Mouse (Mus musculus) neural tube, embryonic 10.5 days (tissue): ENCODE results near the gene Crispld2.

Experiments
- DNase-seq: peaks from one replicate; pipeline ENCODE4 v3.0.0-alpha.2; 2017; ENCODE audit warnings: low spot score; ENCODE audit errors: extremely low spot score

Gene Crispld2

DNA sequence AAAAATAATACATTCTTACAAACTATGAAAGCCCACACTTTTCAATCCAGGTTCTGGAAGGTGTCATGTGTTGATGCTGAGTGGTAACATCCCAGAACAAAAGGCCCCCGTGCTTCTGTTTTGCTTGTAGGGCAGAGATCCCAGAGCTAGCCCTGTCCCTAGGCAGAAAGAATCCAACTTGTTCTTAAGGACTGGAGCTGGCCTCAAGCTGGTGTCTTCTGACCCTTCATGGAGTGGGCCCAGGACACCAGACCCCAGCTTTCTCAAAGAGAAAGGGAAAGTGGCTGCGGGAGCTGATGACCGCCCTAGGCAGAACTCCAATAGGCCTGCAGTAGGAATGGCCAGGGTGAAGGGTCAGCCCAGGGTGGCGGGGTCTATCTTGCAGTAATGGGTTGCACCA lies 5.0 kb downstream of the Crispld2 start:
- DNase-seq = no peak

GRCm38 (mm10) chr8:120000461-120000860 lies 8.2 kb downstream of the Crispld2 start:
- DNase-seq = no peak

DNA sequence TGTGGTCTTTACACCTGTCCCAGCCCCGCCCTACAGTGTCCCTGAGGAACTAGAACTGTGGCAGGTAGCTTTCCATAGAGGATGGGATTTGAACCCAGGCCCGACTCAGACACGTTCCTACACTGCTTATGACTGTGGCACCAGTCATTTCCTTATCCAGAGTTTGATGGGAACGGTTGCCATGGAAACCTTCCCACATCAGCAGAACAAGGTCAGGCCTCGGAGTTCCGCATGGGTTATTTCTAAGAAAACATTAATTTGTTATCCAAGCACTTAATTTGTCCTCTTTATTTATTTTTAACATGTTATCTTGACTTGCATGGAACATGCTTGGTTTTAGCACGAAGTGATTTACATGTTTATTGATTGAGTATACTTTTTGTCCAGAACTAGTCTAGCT lies 9.5 kb downstream of the Crispld2 start:
- no peak for DNase-seq

- DNase-seq = no peak
Measured at GRCm38 (mm10) chr8:120002348-120002747, 10.1 kb downstream of the Crispld2 start.

GRCm38 (mm10) chr8:120004154-120004702 lies 12.0 kb downstream of the Crispld2 start:
- DNase-seq = peak; percentile 61

DNA sequence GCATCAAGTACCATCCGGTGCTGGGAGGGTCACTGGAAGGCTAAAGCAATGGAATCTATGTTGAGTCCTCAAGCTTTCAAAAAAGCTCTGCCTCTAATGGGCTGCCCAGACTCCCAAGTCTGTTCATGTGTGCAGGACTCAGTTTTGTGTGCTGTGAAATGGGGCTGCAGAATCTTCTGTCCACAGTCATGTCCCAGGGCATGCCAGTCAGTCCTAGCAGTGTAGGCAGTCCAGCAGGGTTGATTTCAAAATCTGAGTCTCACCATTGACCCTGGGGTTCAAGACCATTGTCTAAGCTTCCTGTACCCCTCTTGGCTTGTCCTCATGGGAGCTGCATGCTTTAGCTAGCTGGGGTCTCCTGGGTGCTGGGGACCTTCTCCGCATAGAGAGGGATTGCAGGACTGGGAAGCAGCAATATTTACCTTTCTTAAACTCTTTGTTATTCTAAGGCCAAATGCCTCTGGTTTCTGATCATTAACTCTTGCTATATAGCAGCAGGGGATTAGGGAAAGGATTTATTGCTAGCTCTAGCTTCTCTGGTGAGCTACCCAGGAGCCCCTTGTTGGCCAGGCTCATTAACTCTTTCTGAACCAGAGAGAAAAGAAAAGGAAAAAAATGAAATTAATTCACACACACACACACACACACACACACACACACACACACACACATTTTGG lies 12.6 kb downstream of the Crispld2 start:
- DNase-seq = peak; percentile 58

- DNase-seq = no peak
Measured at GRCm38 (mm10) chr8:120006645-120007160, 14.5 kb downstream of the Crispld2 start.

- no peak for DNase-seq
Measured at GRCm38 (mm10) chr8:120007178-120007577, 14.9 kb downstream of the Crispld2 start.

GRCm38 (mm10) chr8:120009284-120009683 lies 17.0 kb downstream of the Crispld2 start:
- DNase-seq = no peak

DNA sequence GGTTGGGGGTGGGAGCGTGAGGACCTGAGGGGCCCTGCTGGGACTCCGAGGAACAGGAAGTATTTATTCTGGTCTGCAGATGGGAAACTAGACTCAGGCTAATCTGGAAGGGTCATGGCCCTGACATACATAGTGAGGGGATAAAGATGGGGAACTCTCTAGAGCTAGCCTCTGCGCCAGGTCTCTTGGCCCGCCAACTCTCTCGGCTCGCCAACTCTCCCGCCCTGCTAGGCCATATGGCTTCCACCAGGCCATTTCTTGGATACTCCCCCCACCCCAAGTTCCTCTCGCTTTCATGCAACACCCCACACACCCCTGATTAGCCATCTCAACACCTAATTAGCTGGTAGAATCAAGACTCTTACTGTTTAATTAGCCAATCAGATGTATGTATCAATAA lies 20.3 kb downstream of the Crispld2 start:
- no peak for DNase-seq

GRCm38 (mm10) chr8:120012927-120013326 lies 20.7 kb downstream of the Crispld2 start:
- DNase-seq = no peak

- no peak for DNase-seq
Measured at GRCm38 (mm10) chr8:120014267-120015023, 22.2 kb downstream of the Crispld2 start.

DNA sequence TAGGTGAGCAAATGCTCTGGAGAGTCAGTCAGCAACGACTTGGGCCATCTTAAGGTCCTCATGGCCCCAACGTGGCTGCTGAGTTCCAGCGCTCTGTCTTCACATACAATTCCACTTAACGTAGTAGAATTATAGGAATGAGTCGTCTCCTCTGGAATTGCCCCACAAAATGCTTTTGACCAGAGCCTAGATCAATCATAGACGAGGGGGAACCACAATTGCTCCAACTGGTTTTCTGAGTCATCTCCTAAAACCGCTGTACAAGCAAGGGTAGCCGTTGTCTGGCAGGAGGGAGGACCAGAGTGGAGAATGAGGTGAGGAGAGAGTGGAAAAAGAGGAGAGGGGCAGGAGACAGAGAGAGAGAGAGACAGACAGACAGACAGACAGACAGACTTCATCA lies 23.7 kb downstream of the Crispld2 start:
- DNase-seq = no peak

DNA sequence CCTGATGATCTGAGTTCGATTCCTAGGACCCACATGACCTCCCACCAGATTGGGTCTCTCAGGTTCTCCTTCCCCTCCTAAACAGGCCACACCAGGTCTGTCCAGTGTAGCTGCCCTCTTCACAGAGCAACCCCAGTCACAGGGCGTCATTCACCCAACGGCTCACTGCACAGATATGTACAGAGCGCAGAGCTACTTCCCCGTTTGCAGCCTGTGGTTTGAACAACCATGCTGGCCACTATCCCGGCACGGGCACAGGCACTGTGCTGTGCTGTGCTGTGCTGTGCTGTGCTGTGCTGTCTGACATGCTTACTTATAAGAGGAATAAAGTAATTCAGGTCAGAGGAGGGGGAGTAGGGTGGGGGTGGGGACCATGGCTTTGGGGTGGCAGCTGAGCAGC lies 24.2 kb downstream of the Crispld2 start:
- DNase-seq = no peak

DNA sequence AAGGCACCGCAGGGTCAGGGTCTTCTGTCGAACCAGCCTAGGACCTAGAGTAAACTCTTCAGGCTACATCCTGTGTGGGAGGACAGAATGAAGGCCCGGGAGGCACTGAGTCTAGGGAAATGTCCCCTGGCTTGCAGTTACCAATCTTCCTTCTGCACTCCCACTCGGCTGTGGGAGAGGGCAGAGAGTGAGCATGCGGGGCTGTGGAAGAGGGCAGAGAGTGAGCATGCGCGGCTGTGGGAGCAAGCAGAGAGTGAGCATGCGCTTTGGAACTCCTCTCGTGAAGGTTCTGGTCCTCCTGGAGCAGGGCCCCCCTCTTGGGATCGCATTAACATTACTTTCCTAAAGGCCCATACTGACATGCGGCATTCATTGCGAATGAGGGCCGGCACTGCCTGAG lies 25.1 kb downstream of the Crispld2 start:
- no peak for DNase-seq

DNA sequence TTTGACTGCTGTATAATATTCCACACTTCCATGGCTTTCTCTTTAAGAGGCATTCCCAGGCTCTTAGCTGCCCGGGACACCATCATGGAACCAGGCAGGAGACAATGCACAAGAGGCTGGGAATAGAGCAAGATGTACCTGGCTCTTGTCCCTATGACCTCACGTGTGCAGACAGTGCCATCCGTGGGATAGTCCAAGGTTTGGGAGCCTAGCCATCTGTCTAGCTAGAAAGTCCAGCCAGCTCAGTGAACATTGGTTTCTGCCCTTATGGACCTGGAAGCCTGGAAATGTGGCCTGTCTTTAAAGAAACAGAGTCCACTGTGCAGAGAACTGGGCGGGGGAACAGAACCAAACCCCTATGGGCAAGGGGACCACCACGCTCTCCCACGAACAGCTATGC lies 25.5 kb downstream of the Crispld2 start:
- DNase-seq = no peak

- no peak for DNase-seq
Measured at GRCm38 (mm10) chr8:120018379-120018778, 26.1 kb downstream of the Crispld2 start.

- DNase-seq = no peak
Measured at GRCm38 (mm10) chr8:120019297-120019696, 27.1 kb downstream of the Crispld2 start.

GRCm38 (mm10) chr8:120020298-120020697 lies 28.1 kb downstream of the Crispld2 start:
- no peak for DNase-seq

- DNase-seq = no peak
Measured at GRCm38 (mm10) chr8:120026199-120026598, 34.0 kb downstream of the Crispld2 start.

DNA sequence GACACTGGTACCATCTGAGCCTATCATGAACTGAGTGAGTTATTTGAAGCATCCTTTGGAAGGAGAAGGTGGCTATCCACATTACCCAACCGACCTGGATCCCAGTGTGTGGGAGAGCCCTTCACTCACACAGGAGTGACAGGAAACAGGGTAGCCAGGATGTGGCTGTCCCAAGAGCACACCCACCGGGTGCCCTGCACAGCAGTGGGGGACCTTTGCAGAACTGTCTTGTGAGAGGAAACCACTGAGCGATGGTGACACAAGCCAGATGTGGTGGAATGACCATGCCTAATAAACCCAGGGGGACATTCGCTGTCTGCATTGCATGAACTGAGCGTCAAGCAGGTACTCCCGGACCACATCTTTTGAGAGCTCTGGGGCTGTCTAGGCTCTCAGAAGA lies 34.8 kb downstream of the Crispld2 start:
- no peak for DNase-seq

- no peak for DNase-seq
Measured at GRCm38 (mm10) chr8:120030447-120030846, 38.2 kb downstream of the Crispld2 start.
